Mouse (Mus musculus) small intestine, adult 2 months (tissue): Measurements from ENCODE around the gene Slc23a3. TPM values are rescaled to one million over a fixed set of nuclear protein-coding genes. Genes with fewer than 3 reads are reported as not detected.

ENCODE experiments used
- H3K27ac ChIP-seq: fragments of 200-500 bp; 2 replicates; pipeline ENCODE4 v1.5.1; 2012; ENCODE audit warnings: low read depth, low read length, control low read depth, inconsistent platforms; ENCODE audit not compliant: insufficient read depth
- H3K27me3 ChIP-seq: fragments of 200-500 bp; 2 replicates; pipeline ENCODE4 v1.6.1; 2012; ENCODE audit warnings: mild to moderate bottlenecking, moderate library complexity, low read length, inconsistent platforms; ENCODE audit not compliant: control insufficient read depth, insufficient read depth
- H3K36me3 ChIP-seq: fragments of 200-500 bp; 2 replicates; pipeline ENCODE4 v1.6.1; 2012; ENCODE audit warnings: mild to moderate bottlenecking, low read length, control low read depth, inconsistent platforms; ENCODE audit not compliant: control insufficient read depth, insufficient read depth
- H3K4me1 ChIP-seq: fragments of 200-500 bp; 2 replicates; pipeline ENCODE4 v1.6.1; 2012; ENCODE audit warnings: low read length, inconsistent platforms, mixed read lengths; ENCODE audit not compliant: control insufficient read depth, insufficient read depth, insufficient read length
- H3K4me3 ChIP-seq: fragments of 200-500 bp; 2 replicates; pipeline ENCODE4 v1.5.1; 2012; ENCODE audit warnings: low read depth, mild to moderate bottlenecking, control low read depth, inconsistent platforms, low read length, moderate library complexity
- CTCF ChIP-seq: fragments of 200-500 bp; IDR thresholded peaks from 2 replicates; pipeline ENCODE4 v1.5.1; 2012; ENCODE audit warnings: low read depth, mild to moderate bottlenecking, control low read depth, inconsistent platforms, low read length, moderate library complexity, mixed read lengths; ENCODE audit not compliant: insufficient replicate concordance, insufficient read length; ENCODE audit errors: extremely low read depth
- POLR2A ChIP-seq: fragments of 200-500 bp; IDR thresholded peaks from 2 replicates; pipeline ENCODE4 v1.6.1; 2012; ENCODE audit warnings: low read depth, mild to moderate bottlenecking, control low read depth, inconsistent platforms, low read length, moderate library complexity
- WGBS: fragments of 180-500 bp; shearing (Covaris S2); methylation state at CpG from one replicate; pipeline ENCODE4 v1.1.7; 2018; 5-methylcytosine and 5-hydroxymethylcytosine counted together
- polyA plus RNA-seq: library from polyadenylated mRNA; depleted of rRNA; stranded (reverse); fragments of >200 nt; gene quantifications from 2 replicates; pipeline ENCODE4 v1.2.3, GENCODE M21; 2012

The Slc23a3 gene
- polyA plus RNA-seq, 1 experiment, result 1.2 TPM

- Histone ChIP-seq H3K27me3 (no peaks in the 10 kb centered on the region), H3K36me3 (peaks cover 42% of the 10 kb centered on the region), H3K27ac (no peak overlapping the region), H3K4me1 (no peaks in the 10 kb centered on the region), H3K4me3 (no peak overlapping the region)
- no peak for TF ChIP-seq POLR2A
- TF ChIP-seq CTCF, result no peak
- 80% methylated on average over 7 of the region's 7 CpGs for WGBS
Observed at GRCm38 (mm10) chr1:75147411-75148135, 13.9 kb upstream of the Slc23a3 start.

GRCm38 (mm10) chr1:75145589-75145988, 11.9 kb upstream of the Slc23a3 start:
- peaks cover 42% of the 10 kb centered on the region for H3K36me3 ChIP-seq
- H3K27ac ChIP-seq, result no peak overlapping the region
- H3K4me3 ChIP-seq, result no peak overlapping the region
- H3K27me3 ChIP-seq, result no peaks in the 10 kb centered on the region
- 96% methylated on average over 3 of the region's 3 CpGs for WGBS
- TF ChIP-seq CTCF, result no peak
- no peak for TF ChIP-seq POLR2A
- H3K4me1 ChIP-seq, result no peaks in the 10 kb centered on the region

- Histone ChIP-seq H3K36me3 (peaks cover 47% of the 10 kb centered on the region), H3K27ac (peak within 1 kb of the TSS; percentile 95), H3K4me3 (peak within 1 kb of the TSS; percentile 77), H3K4me1 (no peaks in the 10 kb centered on the region), H3K27me3 (no peaks in the 10 kb centered on the region)
- TF ChIP-seq POLR2A (peak; percentile 58), CTCF (peak; percentile 52; the same call in 1 of the 2 replicates)
- under 1% methylated on average over 89 of the region's 91 CpGs for WGBS
Observed at GRCm38 (mm10) chr1:75142301-75143261, 8.9 kb upstream of the Slc23a3 start, which contains the start of the genes Cnppd1 and Retreg2. TSS of gene Cnppd1 (minus strand) at chr1:75142711. TSS of gene Retreg2 (plus strand) at chr1:75142778.

GRCm38 (mm10) chr1:75141486-75142190, 7.9 kb upstream of the Slc23a3 start:
- Histone ChIP-seq H3K4me1 (no peaks in the 10 kb centered on the region), H3K27ac (peak overlapping the region; percentile 95), H3K27me3 (no peaks in the 10 kb centered on the region), H3K4me3 (peak overlapping the region; percentile 77), H3K36me3 (peaks cover 46% of the 10 kb centered on the region)
- WGBS, result under 1% methylated on average over 53 of the region's 53 CpGs
- TF ChIP-seq POLR2A (peak; percentile 95), CTCF (no peak)

GRCm38 (mm10) chr1:75140601-75141190, 7.0 kb upstream of the Slc23a3 start:
- 9% methylated on average over 4 of the region's 4 CpGs for WGBS
- TF ChIP-seq POLR2A (no peak), CTCF (no peak)
- peak overlapping the region; percentile 95 for H3K27ac ChIP-seq
- no peaks in the 10 kb centered on the region for H3K27me3 ChIP-seq
- H3K36me3 ChIP-seq, result peaks cover 48% of the 10 kb centered on the region
- no peaks in the 10 kb centered on the region for H3K4me1 ChIP-seq
- peak overlapping the region; percentile 77 for H3K4me3 ChIP-seq

- TF ChIP-seq POLR2A (no peak), CTCF (no peak)
- Histone ChIP-seq H3K4me3 (no peak overlapping the region), H3K27ac (no peak overlapping the region), H3K36me3 (peaks cover 39% of the 10 kb centered on the region), H3K27me3 (no peaks in the 10 kb centered on the region), H3K4me1 (peaks cover 5% of the 10 kb centered on the region; the same call in 1 of the 2 replicates)
- WGBS, result 90% methylated on average over 2 of the region's 2 CpGs
Observed at GRCm38 (mm10) chr1:75138448-75138847, 4.8 kb upstream of the Slc23a3 start.
